Mouse (Mus musculus) layer of hippocampus, postnatal 14 days (tissue): Measurements from ENCODE around the gene Aven. TPM values are rescaled to one million over a fixed set of nuclear protein-coding genes. Genes with fewer than 3 reads are reported as not detected.

Experiments
- DNase-seq, 2 experiments: peaks; one replicate each; pipeline ENCODE4 v3.0.0; 2021 to 2022; ENCODE audit warnings: low spot score in 2 of 2, mixed read lengths in 1 of 2
- total RNA-seq, 2 experiments: library from RNA; stranded (reverse); gene quantifications; 2 replicates each; pipeline ENCODE4 v1.2.3; 2021

The Aven gene
- total RNA-seq, 2 experiments from 2014 or later = 7.9 to 8.0 TPM

- DNase-seq = no peak
These were observed 7.9 kb upstream of the Aven start for GRCm38 (mm10) chr2:112484886-112485285.

GRCm38 (mm10) chr2:112490483-112491196 lies 2.1 kb upstream of the Aven start:
- no peak for DNase-seq

- DNase-seq = no peak
These were observed 1.1 kb upstream of the Aven start for GRCm38 (mm10) chr2:112491629-112492028.

- DNase-seq = no peak
These were observed 321 bp upstream of the Aven start for GRCm38 (mm10) chr2:112492431-112492855.

GRCm38 (mm10) chr2:112493539-112494260 lies 936 bp downstream of the Aven start:
- DNase-seq = no peak

- no peak for DNase-seq
These were observed 5.1 kb downstream of the Aven start for GRCm38 (mm10) chr2:112497851-112498250.

- peak; percentile 73 to 84 for DNase-seq
These were observed 8.4 kb downstream of the Aven start for GRCm38 (mm10) chr2:112501209-112501608.

GRCm38 (mm10) chr2:112503978-112504377 lies 11.2 kb downstream of the Aven start:
- DNase-seq = no peak

GRCm38 (mm10) chr2:112506841-112507435 lies 14.2 kb downstream of the Aven start:
- DNase-seq = no peak

GRCm38 (mm10) chr2:112507444-112507843 lies 14.7 kb downstream of the Aven start:
- DNase-seq = no peak

GRCm38 (mm10) chr2:112510140-112510539 lies 17.4 kb downstream of the Aven start:
- DNase-seq = no peak

GRCm38 (mm10) chr2:112513036-112513435 lies 20.3 kb downstream of the Aven start:
- no peak for DNase-seq

GRCm38 (mm10) chr2:112516728-112517127 lies 24.0 kb downstream of the Aven start:
- DNase-seq = no peak

GRCm38 (mm10) chr2:112517218-112517617 lies 24.5 kb downstream of the Aven start:
- DNase-seq = no peak

- DNase-seq = no peak
These were observed 25.8 kb downstream of the Aven start for GRCm38 (mm10) chr2:112518541-112518940.

- no peak for DNase-seq
These were observed 28.0 kb downstream of the Aven start for GRCm38 (mm10) chr2:112520526-112521482.

GRCm38 (mm10) chr2:112526933-112527332 lies 34.2 kb downstream of the Aven start:
- no peak for DNase-seq

GRCm38 (mm10) chr2:112532812-112533496 lies 40.2 kb downstream of the Aven start:
- no peak for DNase-seq

- peak; percentile 42 to 47 for DNase-seq
These were observed 42.0 kb downstream of the Aven start for GRCm38 (mm10) chr2:112534677-112535222.

GRCm38 (mm10) chr2:112538783-112539182 lies 46.0 kb downstream of the Aven start:
- no peak for DNase-seq
